In the genomic region with DNA sequence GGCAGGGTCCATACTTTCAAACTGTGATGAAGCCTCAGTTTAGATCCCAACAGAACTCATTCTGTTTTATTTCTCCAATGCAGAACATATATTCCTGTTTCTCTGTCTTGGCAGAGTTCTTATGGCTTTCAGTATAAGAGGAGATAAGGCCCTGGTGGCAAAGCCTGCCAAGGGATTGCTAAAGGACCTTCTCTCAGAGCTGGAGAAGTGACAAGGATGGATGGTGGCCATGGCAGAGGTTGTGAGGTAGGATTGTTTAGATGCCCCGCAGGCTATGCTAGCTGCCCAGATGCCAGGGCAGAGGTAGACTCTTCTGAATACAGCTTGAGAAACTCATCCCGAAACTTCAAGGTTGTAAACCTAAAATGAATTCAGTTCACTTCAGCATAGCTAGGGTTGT, we compare ENCODE assay signal across 23 mouse cellular contexts.
DNase-seq lines count a peak whose midpoint lies in the region; ATAC-seq lines count a peak whose summit lies in the region.
"Had no signal": no experiment of that assay in that cellular context is flagged by ENCODE, and none has a peak within 500 bp of the region (broad histone marks: within the 10 kb centered on the region; RNA-seq: fewer than 3 reads in every experiment).

No protein-coding gene starts in this region.

- peak; percentile 27 for DNase-seq in heart, adult 11 months
- DNase-seq in fat pad, adult 2 months (ENCODE audit: extremely low read depth, low read depth, low spot score) = peak; percentile 63
- DNase-seq in gonadal fat pad, adult 2 months (ENCODE audit: low read depth) = peak; percentile 76
- no peak for DNase-seq in cerebellum, postnatal 14 days
- DNase-seq in lung, postnatal 10 days = no peak
- no peak for DNase-seq in adrenal gland, postnatal 4 days (ENCODE audit: low spot score in 2 of 2)
- DNase-seq: adrenal gland, adult 2 months; adrenal gland, adult 8-10 months; adrenal gland, postnatal 10 days; adrenal gland, postnatal 14 days; adrenal gland, postnatal 25 days; adrenal gland, postnatal 36 days; B cell, adult 2 months; cerebellum, adult 11 months; cerebellum, adult 11-12 months; cerebellum, adult 18-20 months had no signal

- WGBS in heart, embryonic 12.5 days = 83% methylated on average over 2 of the region's 2 CpGs

- ATAC-seq in heart, embryonic 12.5 days (ENCODE audit: insufficient number of reproducible peaks, low FRiP score) = no peak
- ATAC-seq in erythroblast, adult 5-6 weeks (replicated peaks; ENCODE audit: low FRiP score, poor library complexity, severe bottlenecking) = 0 out of 2 replicates have a peak, but pooled peaks have one; percentile 21
- ATAC-seq: activated CD4-positive, CD25-positive, alpha-beta regulatory T cell, adult 4 months; CD4-positive, CD25-positive, alpha-beta regulatory T cell, adult 4 months; Patski had no signal

- no peaks in the 10 kb centered on the region for H3K36me3 ChIP-seq in heart, embryonic 12.5 days
- H3K36me3 ChIP-seq: G1E had no signal

- H3K4me3 ChIP-seq in heart, embryonic 12.5 days = no peak overlapping the region

- no peak overlapping the region for H3K4me2 ChIP-seq in heart, embryonic 12.5 days

- H3K27ac ChIP-seq in heart, embryonic 12.5 days (ENCODE audit: poor library complexity, severe bottlenecking) = no peak overlapping the region

- no peaks in the 10 kb centered on the region for H3K27me3 ChIP-seq in heart, embryonic 12.5 days (replicated peaks)
- H3K27me3 ChIP-seq: CH12.LX, Patski had no signal

- H3K4me1 ChIP-seq in heart, embryonic 12.5 days (replicated peaks) = no peaks in the 10 kb centered on the region

- H3K9me3 ChIP-seq in heart, embryonic 12.5 days (replicated peaks) = no peaks in the 10 kb centered on the region
- H3K9me3 ChIP-seq: G1E had no signal

- H3K9ac ChIP-seq in heart, embryonic 12.5 days = no peak overlapping the region

Comparison
In these comparisons a context has a peak if more than half of its experiments do, and no peak if none do; other contexts are left out.
1. DNase-seq: peak in heart, adult 11 months (single experiment), fat pad, adult 2 months (single experiment) and gonadal fat pad, adult 2 months (single experiment); none in cerebellum, postnatal 14 days (0 of 2), lung, postnatal 10 days (single experiment) and adrenal gland, postnatal 4 days (0 of 2).